Mouse (Mus musculus) hindbrain, embryonic 15.5 days (tissue): ENCODE data around the gene Alox12b. TPM values are rescaled to one million over a fixed set of nuclear protein-coding genes. Genes with fewer than 3 reads are reported as not detected.

ENCODE experiments used
- ATAC-seq: fragments of 200-750 bp; cut with Nextera tagmentation; 2 replicates; pipeline ENCODE4 v1.8.0; 2017; ENCODE audit warnings: low read depth, moderate number of reproducible peaks, moderate TSS enrichment; ENCODE audit not compliant: low FRiP score
- H3K27ac ChIP-seq: fragments of 300-500 bp; sonication (generic); replicated peaks from 2 replicates; pipeline ENCODE4 v1.5.1; 2015; ENCODE audit warnings: mild to moderate bottlenecking, inconsistent platforms
- H3K27me3 ChIP-seq: fragments of 300-500 bp; sonication (generic); 2 replicates; pipeline ENCODE4 v1.6.1; 2015; ENCODE audit warnings: control low read depth, inconsistent platforms
- H3K36me3 ChIP-seq: fragments of 300-500 bp; sonication (generic); 2 replicates; pipeline ENCODE4 v1.6.1; 2015; ENCODE audit warnings: control low read depth, inconsistent platforms
- H3K4me1 ChIP-seq: fragments of 300-500 bp; sonication (generic); replicated peaks from 2 replicates; pipeline ENCODE4 v1.6.1; 2015; ENCODE audit warnings: control low read depth, inconsistent platforms
- H3K4me2 ChIP-seq: fragments of 300-500 bp; sonication (generic); 2 replicates; pipeline ENCODE4 v1.6.1; 2015; ENCODE audit warnings: moderate library complexity, mild to moderate bottlenecking, inconsistent platforms
- H3K4me3 ChIP-seq: fragments of 300-500 bp; sonication (generic); 2 replicates; pipeline ENCODE4 v1.5.1; 2015; ENCODE audit warnings: mild to moderate bottlenecking, inconsistent platforms
- H3K9ac ChIP-seq: fragments of 300-500 bp; sonication (generic); 2 replicates; pipeline ENCODE4 v1.6.1; 2015; ENCODE audit warnings: inconsistent platforms
- H3K9me3 ChIP-seq: fragments of 300-500 bp; sonication (generic); 2 replicates; pipeline ENCODE4 v1.6.1; 2016; ENCODE audit warnings: control low read depth, inconsistent platforms
- WGBS: fragments of 180-500 bp; shearing (Covaris S2); methylation state at CpG from one replicate; pipeline ENCODE4 v1.1.7; 2015; 5-methylcytosine and 5-hydroxymethylcytosine counted together
- polyA plus RNA-seq: library from polyadenylated mRNA; unstranded; fragments of >200 nt; fragmentation: Nextera tagmentation; extraction: Ambion mirVana; gene quantifications from 2 replicates; pipeline ENCODE4 v1.2.1, GENCODE M21; 2015

The Alox12b gene
- polyA plus RNA-seq, 1 experiment from 2014 or later = 0.35 TPM

DNA sequence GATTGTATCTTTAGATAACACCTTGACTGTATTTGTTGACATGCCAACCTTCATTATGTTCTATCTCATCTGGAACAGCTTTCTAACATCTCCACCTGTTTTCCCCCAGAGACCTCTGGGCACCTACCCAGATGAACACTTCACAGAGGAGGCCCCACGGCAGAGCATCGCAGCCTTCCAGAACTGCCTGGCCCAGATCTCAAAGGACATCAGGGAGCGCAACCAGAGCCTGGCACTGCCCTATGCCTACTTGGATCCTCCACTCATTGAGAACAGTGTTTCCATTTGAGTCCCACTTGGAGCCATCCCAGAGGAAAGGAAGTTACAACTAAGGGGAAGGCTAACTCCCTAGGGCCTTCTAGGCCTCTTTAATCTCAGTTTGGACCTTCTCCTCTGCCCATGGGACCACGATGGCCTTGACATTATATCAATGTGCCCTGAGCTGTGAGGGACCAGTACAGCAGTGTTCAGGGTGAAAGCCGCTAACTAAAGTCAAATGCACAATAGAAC, 8.3 kb upstream of the Alox12b start:
- H3K9ac ChIP-seq = no peak overlapping the region
- H3K27me3 ChIP-seq = no peaks in the 10 kb centered on the region
- H3K36me3 ChIP-seq = no peaks in the 10 kb centered on the region
- peaks cover 9% of the 10 kb centered on the region; the same call in 1 of the 2 replicates for H3K4me1 ChIP-seq
- no peaks in the 10 kb centered on the region for H3K9me3 ChIP-seq
- WGBS = 89% methylated on average over 5 of the region's 5 CpGs
- no peak overlapping the region for H3K4me2 ChIP-seq
- H3K4me3 ChIP-seq = no peak overlapping the region
- H3K27ac ChIP-seq = no peak overlapping the region
- ATAC-seq = no peak

- H3K36me3 ChIP-seq = no peaks in the 10 kb centered on the region
- WGBS = 74% methylated on average over 6 of the region's 6 CpGs
- no peak overlapping the region for H3K4me2 ChIP-seq
- peaks cover 9% of the 10 kb centered on the region; the same call in 1 of the 2 replicates for H3K4me1 ChIP-seq
- H3K27ac ChIP-seq = no peak overlapping the region
- H3K9me3 ChIP-seq = no peaks in the 10 kb centered on the region
- no peak overlapping the region for H3K4me3 ChIP-seq
- no peak for ATAC-seq
- no peaks in the 10 kb centered on the region for H3K27me3 ChIP-seq
- no peak overlapping the region for H3K9ac ChIP-seq
Observed at GRCm38 (mm10) chr11:69149728-69150127, 7.1 kb upstream of the Alox12b start.

GRCm38 (mm10) chr11:69150444-69150843, 6.3 kb upstream of the Alox12b start:
- no peak overlapping the region for H3K27ac ChIP-seq
- H3K9ac ChIP-seq = peak overlapping the region; percentile 16; the same call in 1 of the 2 replicates
- peaks cover 9% of the 10 kb centered on the region; the same call in 1 of the 2 replicates for H3K4me1 ChIP-seq
- no peaks in the 10 kb centered on the region for H3K36me3 ChIP-seq
- no peaks in the 10 kb centered on the region for H3K9me3 ChIP-seq
- 10% methylated on average over 7 of the region's 7 CpGs for WGBS
- H3K4me3 ChIP-seq = peak overlapping the region; percentile 20
- H3K4me2 ChIP-seq = peak overlapping the region; percentile 44
- H3K27me3 ChIP-seq = peaks cover 3% of the 10 kb centered on the region; the same call in 1 of the 2 replicates
- ATAC-seq = no peak

- no peak overlapping the region for H3K27ac ChIP-seq
- H3K4me3 ChIP-seq = peak overlapping the region; percentile 20
- H3K9ac ChIP-seq = no peak overlapping the region
- peaks cover 5% of the 10 kb centered on the region; the same call in 1 of the 2 replicates for H3K27me3 ChIP-seq
- peak overlapping the region; percentile 44 for H3K4me2 ChIP-seq
- H3K4me1 ChIP-seq = peaks cover 9% of the 10 kb centered on the region; the same call in 1 of the 2 replicates
- no peaks in the 10 kb centered on the region for H3K36me3 ChIP-seq
- H3K9me3 ChIP-seq = no peaks in the 10 kb centered on the region
- no peak for ATAC-seq
- 66% methylated on average over 6 of the region's 6 CpGs for WGBS
Observed at GRCm38 (mm10) chr11:69151004-69151403, 5.8 kb upstream of the Alox12b start.

GRCm38 (mm10) chr11:69153831-69154230, 3.0 kb upstream of the Alox12b start:
- H3K36me3 ChIP-seq = no peaks in the 10 kb centered on the region
- no peak overlapping the region for H3K27ac ChIP-seq
- H3K4me2 ChIP-seq = no peak overlapping the region
- WGBS = 80% methylated on average over 8 of the region's 8 CpGs
- H3K9ac ChIP-seq = no peak overlapping the region
- H3K9me3 ChIP-seq = no peaks in the 10 kb centered on the region
- peaks cover 9% of the 10 kb centered on the region; the same call in 1 of the 2 replicates for H3K27me3 ChIP-seq
- H3K4me3 ChIP-seq = no peak overlapping the region
- peaks cover 18% of the 10 kb centered on the region for H3K4me1 ChIP-seq
- ATAC-seq = no peak

DNA sequence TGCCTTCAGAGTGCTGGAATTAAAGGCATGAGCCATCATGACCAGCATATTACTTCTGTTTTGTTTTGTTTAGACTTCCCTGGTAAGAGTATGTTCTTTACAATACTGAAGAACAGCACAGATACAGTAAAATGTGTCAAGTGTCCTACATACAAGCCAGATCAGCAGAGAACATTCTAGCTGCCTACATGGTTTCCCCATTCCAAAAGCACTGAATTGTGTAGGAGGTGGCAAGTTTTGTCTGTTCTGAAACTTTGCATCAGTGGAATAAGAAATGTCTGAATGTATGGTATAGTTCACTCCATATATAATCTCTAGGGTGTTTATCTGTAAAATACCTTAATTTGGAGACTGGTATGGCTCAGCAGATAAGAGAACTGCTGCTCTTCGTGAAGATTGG, 1.4 kb upstream of the Alox12b start:
- Histone ChIP-seq H3K27me3 (peaks cover 9% of the 10 kb centered on the region; the same call in 1 of the 2 replicates), H3K36me3 (no peaks in the 10 kb centered on the region), H3K4me1 (peaks cover 14% of the 10 kb centered on the region), H3K9me3 (no peaks in the 10 kb centered on the region), H3K9ac (no peak overlapping the region), H3K27ac (no peak overlapping the region), H3K4me3 (no peak overlapping the region), H3K4me2 (no peak overlapping the region)
- ATAC-seq = no peak
- WGBS = 53% methylated on average over 1 of the region's 1 CpGs

DNA sequence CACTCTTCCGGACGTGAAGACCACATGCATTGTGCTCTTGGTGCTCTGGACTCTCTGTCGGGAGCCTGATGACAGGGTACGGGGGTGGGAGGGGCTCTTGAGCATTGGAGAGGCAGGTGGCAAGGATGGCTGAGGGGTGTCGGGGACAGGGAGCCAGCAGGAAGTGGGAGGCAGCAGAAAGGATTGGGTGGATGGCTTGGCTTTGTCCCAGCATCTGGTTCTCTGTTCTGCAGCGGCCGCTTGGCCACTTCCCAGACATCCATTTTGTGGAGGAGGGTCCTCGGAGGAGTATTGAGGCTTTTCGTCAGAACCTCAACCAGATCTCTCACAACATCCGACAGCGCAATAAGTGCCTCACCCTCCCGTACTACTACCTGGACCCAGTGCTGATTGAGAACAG, 12.5 kb downstream of the Alox12b start:
- Histone ChIP-seq H3K27me3 (no peaks in the 10 kb centered on the region), H3K4me3 (no peak overlapping the region), H3K4me2 (no peak overlapping the region), H3K9ac (no peak overlapping the region), H3K36me3 (no peaks in the 10 kb centered on the region), H3K4me1 (no peaks in the 10 kb centered on the region), H3K9me3 (no peaks in the 10 kb centered on the region), H3K27ac (no peak overlapping the region)
- ATAC-seq = no peak
- WGBS = 88% methylated on average over 12 of the region's 12 CpGs

GRCm38 (mm10) chr11:69171626-69172025, 14.8 kb downstream of the Alox12b start:
- no peak for ATAC-seq
- H3K27me3 ChIP-seq = no peaks in the 10 kb centered on the region
- H3K36me3 ChIP-seq = no peaks in the 10 kb centered on the region
- WGBS = 27% methylated on average over 7 of the region's 7 CpGs
- H3K9me3 ChIP-seq = no peaks in the 10 kb centered on the region
- no peak overlapping the region for H3K27ac ChIP-seq
- H3K9ac ChIP-seq = no peak overlapping the region
- H3K4me1 ChIP-seq = no peaks in the 10 kb centered on the region
- no peak overlapping the region for H3K4me2 ChIP-seq
- H3K4me3 ChIP-seq = no peak overlapping the region

GRCm38 (mm10) chr11:69172606-69173005, 15.8 kb downstream of the Alox12b start:
- Histone ChIP-seq H3K27me3 (no peaks in the 10 kb centered on the region), H3K27ac (no peak overlapping the region), H3K9ac (no peak overlapping the region), H3K9me3 (no peaks in the 10 kb centered on the region), H3K36me3 (no peaks in the 10 kb centered on the region), H3K4me1 (no peaks in the 10 kb centered on the region), H3K4me3 (no peak overlapping the region), H3K4me2 (no peak overlapping the region)
- ATAC-seq = no peak
- WGBS = 91% methylated on average over 2 of the region's 2 CpGs

- H3K27me3 ChIP-seq = no peaks in the 10 kb centered on the region
- no peak overlapping the region for H3K4me3 ChIP-seq
- no peaks in the 10 kb centered on the region for H3K36me3 ChIP-seq
- no peak overlapping the region for H3K27ac ChIP-seq
- H3K4me2 ChIP-seq = no peak overlapping the region
- WGBS = 87% methylated on average over 7 of the region's 7 CpGs
- no peaks in the 10 kb centered on the region for H3K9me3 ChIP-seq
- no peak for ATAC-seq
- no peak overlapping the region for H3K9ac ChIP-seq
- no peaks in the 10 kb centered on the region for H3K4me1 ChIP-seq
Observed at GRCm38 (mm10) chr11:69174722-69175121, 17.9 kb downstream of the Alox12b start.

DNA sequence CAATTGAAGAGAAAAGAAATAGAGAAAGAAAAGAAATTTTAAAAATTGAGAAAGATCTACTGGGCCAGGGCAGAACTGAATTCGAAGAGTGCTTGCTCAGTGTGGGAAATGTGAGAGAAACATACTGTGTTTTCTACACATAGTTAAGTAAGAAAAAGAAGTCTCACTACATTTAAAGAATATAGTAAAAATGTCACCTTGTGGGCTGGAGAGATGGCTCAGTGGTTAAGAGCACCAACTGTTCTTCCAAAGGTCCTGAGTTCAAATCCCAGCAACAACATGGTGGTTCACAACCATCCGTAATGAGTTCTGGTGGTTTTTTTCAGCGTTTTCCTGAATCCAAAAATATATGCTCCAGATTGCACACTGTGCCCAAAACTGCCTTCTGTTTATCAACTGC, 21.7 kb downstream of the Alox12b start:
- H3K36me3 ChIP-seq = no peaks in the 10 kb centered on the region
- no peak overlapping the region for H3K27ac ChIP-seq
- no peaks in the 10 kb centered on the region for H3K9me3 ChIP-seq
- no peaks in the 10 kb centered on the region for H3K27me3 ChIP-seq
- no peak overlapping the region for H3K4me3 ChIP-seq
- no peak overlapping the region for H3K9ac ChIP-seq
- H3K4me2 ChIP-seq = no peak overlapping the region
- 85% methylated on average over 3 of the region's 3 CpGs for WGBS
- no peak for ATAC-seq
- H3K4me1 ChIP-seq = no peaks in the 10 kb centered on the region

DNA sequence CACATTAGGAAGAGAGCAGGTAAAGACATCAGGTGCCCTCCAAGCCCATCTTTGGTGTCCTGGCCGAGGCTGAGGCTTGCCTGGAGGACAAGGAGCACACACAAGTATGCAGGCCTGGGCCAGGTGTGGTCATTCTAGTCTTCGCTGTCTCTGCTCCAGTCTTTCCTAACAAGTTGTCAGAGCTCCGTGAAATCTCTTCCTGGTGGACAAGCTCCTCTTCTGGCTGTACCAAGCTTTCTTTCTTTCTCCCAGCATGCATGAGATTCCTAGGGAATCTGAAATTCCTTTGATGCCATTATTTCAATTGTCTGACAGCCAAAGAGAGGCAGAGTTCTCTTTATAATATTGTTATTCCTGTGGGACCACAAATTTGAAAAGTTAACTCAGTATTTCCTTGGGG, 22.7 kb downstream of the Alox12b start:
- no peak overlapping the region for H3K27ac ChIP-seq
- no peak overlapping the region for H3K9ac ChIP-seq
- 53% methylated on average over 3 of the region's 3 CpGs for WGBS
- H3K4me2 ChIP-seq = no peak overlapping the region
- H3K4me1 ChIP-seq = no peaks in the 10 kb centered on the region
- H3K27me3 ChIP-seq = no peaks in the 10 kb centered on the region
- no peak for ATAC-seq
- H3K36me3 ChIP-seq = no peaks in the 10 kb centered on the region
- H3K9me3 ChIP-seq = no peaks in the 10 kb centered on the region
- no peak overlapping the region for H3K4me3 ChIP-seq

DNA sequence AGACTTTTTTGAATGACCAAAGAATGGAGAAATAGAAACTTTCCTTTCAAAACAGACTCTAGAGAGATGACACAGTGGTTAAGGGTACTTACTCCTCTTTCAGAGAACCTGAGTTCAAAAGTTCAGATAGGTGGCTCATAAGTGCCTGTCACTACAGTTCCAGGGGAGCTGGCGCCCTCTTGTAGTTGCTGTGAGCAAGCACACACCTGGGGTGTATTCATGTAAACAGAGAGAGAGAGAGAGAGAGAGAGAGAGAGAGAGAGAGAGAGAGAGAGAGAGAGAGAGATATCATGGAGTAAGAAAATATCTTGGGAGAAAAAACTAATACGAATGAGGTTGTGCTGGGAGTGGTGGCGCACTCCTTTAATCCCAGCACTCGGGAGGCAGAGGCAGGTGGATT, 23.3 kb downstream of the Alox12b start:
- no peaks in the 10 kb centered on the region for H3K4me1 ChIP-seq
- WGBS = 94% methylated on average over 4 of the region's 4 CpGs
- no peaks in the 10 kb centered on the region for H3K27me3 ChIP-seq
- no peak for ATAC-seq
- H3K9me3 ChIP-seq = no peaks in the 10 kb centered on the region
- no peaks in the 10 kb centered on the region for H3K36me3 ChIP-seq
- no peak overlapping the region for H3K9ac ChIP-seq
- no peak overlapping the region for H3K4me2 ChIP-seq
- H3K4me3 ChIP-seq = no peak overlapping the region
- no peak overlapping the region for H3K27ac ChIP-seq
